ENCODE assay signal across 8 mouse cellular contexts in genomic region chr2:24755276-24755675, GRCm38 (mm10). TPM values are rescaled to one million over a fixed set of nuclear protein-coding genes. Genes with fewer than 3 reads are reported as not detected.
DNase-seq lines count a peak whose midpoint lies in the region; ATAC-seq and TF ChIP-seq lines count a peak whose summit lies in the region.

No protein-coding gene starts in this region.

- no peak overlapping the region for H3K9ac ChIP-seq in kidney, embryonic 15.5 days
- H3K9ac ChIP-seq in liver, embryonic 14.5 days (replicated peaks), result no peak overlapping the region

- no peak overlapping the region for H3K4me2 ChIP-seq in kidney, embryonic 15.5 days
- no peak overlapping the region for H3K4me2 ChIP-seq in liver, embryonic 14.5 days (ENCODE audit: low read depth)

- no peak for TF ChIP-seq POLR2A in embryonic fibroblast, embryonic 13.5 days (IDR thresholded peaks at IDR 0.05; ENCODE audit: low read depth, low read length)

- TF ChIP-seq CTCF in embryonic fibroblast, embryonic 13.5 days (IDR thresholded peaks at IDR 0.05; ENCODE audit: borderline replicate concordance, insufficient read depth, low read length), result peak; percentile 24; the same call in 1 of the 2 replicates
- TF ChIP-seq CTCF in liver, embryonic 14.5 days (IDR thresholded peaks at IDR 0.05; ENCODE audit: low read depth), result peak; percentile 72

- no peaks in the 10 kb centered on the region for H3K9me3 ChIP-seq in kidney, embryonic 15.5 days (replicated peaks)
- H3K9me3 ChIP-seq in liver, embryonic 14.5 days (ENCODE audit: control insufficient read depth, low read length), result no peaks in the 10 kb centered on the region

- no peak for TF ChIP-seq EP300 in liver, embryonic 14.5 days (IDR thresholded peaks at IDR 0.05; ENCODE audit: low read depth)

- no peak overlapping the region for H3K27ac ChIP-seq in embryonic fibroblast, embryonic 13.5 days (ENCODE audit: insufficient read depth, low read length)
- H3K27ac ChIP-seq in kidney, embryonic 15.5 days, result no peak overlapping the region
- H3K27ac ChIP-seq in liver, embryonic 14.5 days, result no peak overlapping the region

- DNase-seq in ovary, postnatal 14 days (ENCODE audit: low spot score), result peak; percentile 37
- DNase-seq in ovary, postnatal 10 days (ENCODE audit: low spot score), result no peak
- peak; percentile 45 to 56 for DNase-seq in adrenal gland, postnatal 36 days
- DNase-seq in liver, embryonic 14.5 days (ENCODE audit: low read depth in 3 of 3, low spot score in 3 of 3), result no peak
- peak; percentile 64 to 75 for DNase-seq in right cerebral cortex, adult 2 months (ENCODE audit: low spot score in 2 of 2)

- no peaks in the 10 kb centered on the region for H3K36me3 ChIP-seq in kidney, embryonic 15.5 days
- H3K36me3 ChIP-seq in liver, embryonic 14.5 days (replicated peaks; ENCODE audit: control insufficient read depth, insufficient read depth, low read depth), result no peaks in the 10 kb centered on the region

- H3K4me1 ChIP-seq in embryonic fibroblast, embryonic 13.5 days (ENCODE audit: control insufficient read depth, insufficient read depth, low read length), result no peaks in the 10 kb centered on the region
- no peaks in the 10 kb centered on the region for H3K4me1 ChIP-seq in kidney, embryonic 15.5 days
- no peaks in the 10 kb centered on the region for H3K4me1 ChIP-seq in liver, embryonic 14.5 days (replicated peaks; ENCODE audit: control insufficient read depth in 2 of 2, insufficient read depth in 2 of 2, low read length in 1 of 2)

- ATAC-seq in kidney, embryonic 15.5 days (replicated peaks; ENCODE audit: low FRiP score), result 0 out of 2 replicates have a peak, but pooled peaks have one; percentile 28
- ATAC-seq in liver, embryonic 14.5 days (ENCODE audit: insufficient read depth), result no peak
- no peak for ATAC-seq in activated CD4-positive, CD25-positive, alpha-beta regulatory T cell, adult 4 months

- H3K27me3 ChIP-seq in kidney, embryonic 15.5 days, result no peaks in the 10 kb centered on the region
- H3K27me3 ChIP-seq in liver, embryonic 14.5 days (ENCODE audit: control insufficient read depth, insufficient read depth, low read length), result no peaks in the 10 kb centered on the region

- no peak overlapping the region for H3K4me3 ChIP-seq in embryonic fibroblast, embryonic 13.5 days (ENCODE audit: insufficient read depth, low read length)
- H3K4me3 ChIP-seq in kidney, embryonic 15.5 days (replicated peaks), result no peak overlapping the region
- no peak overlapping the region for H3K4me3 ChIP-seq in liver, embryonic 14.5 days (ENCODE audit: insufficient read depth in 1 of 2, low read depth in 2 of 2, low read length in 2 of 2)

- WGBS in kidney, embryonic 15.5 days, result 96% methylated on average over 1 of the region's 1 CpGs
- 68% methylated on average over 1 of the region's 1 CpGs for WGBS in liver, embryonic 14.5 days (ENCODE audit: insufficient replicate concordance)

RNA-seq across cellular contexts. Expression of gene Cacna1b, which starts 7.7 kb away (rescaled TPM):
- 1 to 10 TPM; 1.3 to 1.9 TPM for total RNA-seq in adrenal gland, postnatal 36 days (2021)
- 1.3 and 1.4 TPM in 2 replicates for polyA plus RNA-seq in embryonic fibroblast, embryonic 13.5 days (2011; ENCODE audit: insufficient read length, low read depth, missing spikeins)
- polyA plus RNA-seq in kidney, embryonic 15.5 days (2015; fragmentation: Nextera tagmentation; extraction: Ambion mirVana), result 1.1 TPM in 2 replicates
- 0.03 and 0.06 TPM in 2 replicates for polyA plus RNA-seq in liver, embryonic 14.5 days (2012; rRNA removed)
- polyA plus RNA-seq in liver, embryonic 14.5 days (2014; fragmentation: Nextera tagmentation; extraction: Ambion mirVana), result not detected in 2 replicates
- under 1 TPM in 1 of 2 experiments, not detected in 1; 0.45 TPM for polyA plus RNA-seq in activated CD4-positive, CD25-positive, alpha-beta regulatory T cell, adult 4 months (2017; shearing (Covaris generic))

Comparison
In these comparisons a context has a peak if more than half of its experiments do, and no peak if none do; other contexts are left out.
1. DNase-seq: peak in ovary, postnatal 14 days (single experiment), adrenal gland, postnatal 36 days (2 of 2) and right cerebral cortex, adult 2 months (2 of 2); none in ovary, postnatal 10 days (single experiment) and liver, embryonic 14.5 days (0 of 3).